In the genomic region with DNA sequence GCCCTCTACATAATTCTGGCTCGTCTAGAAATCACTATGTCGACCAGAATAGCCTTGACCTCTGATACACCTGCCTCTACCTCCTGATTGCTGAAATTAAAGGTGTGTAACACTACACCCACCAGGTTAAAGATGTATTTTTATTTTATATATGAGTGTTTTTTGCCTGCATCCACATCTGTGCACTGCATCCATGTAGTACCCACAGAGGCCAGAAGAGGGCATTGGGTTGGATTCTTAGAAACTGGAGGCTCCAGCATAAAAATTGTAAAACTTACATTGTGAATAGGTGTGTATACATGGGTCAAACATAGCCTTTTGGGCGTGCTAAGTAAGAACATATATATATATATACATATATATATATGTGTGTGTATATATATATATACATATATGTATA, we compare ENCODE assay signal across 10 mouse cellular contexts. TPM values are rescaled to one million over a fixed set of nuclear protein-coding genes. Genes with fewer than 3 reads are reported as not detected.
DNase-seq lines count a peak whose midpoint lies in the region; ATAC-seq lines count a peak whose summit lies in the region.
"Had no signal": no experiment of that assay in that cellular context is flagged by ENCODE, and none has a peak within 500 bp of the region (broad histone marks: within the 10 kb centered on the region; RNA-seq: fewer than 3 reads in every experiment).

No protein-coding gene starts in this region.

- peak; percentile 48 for DNase-seq in hindbrain, embryonic 14.5 days (ENCODE audit: low spot score)
- no peak for DNase-seq in hindbrain, embryonic 10.5 days (ENCODE audit: low spot score)
- DNase-seq in midbrain, embryonic 11.5 days (ENCODE audit: low spot score, missing footprints) = peak; percentile 76
- DNase-seq in ZHBTc4 (ENCODE audit: low read depth, low spot score) = peak; percentile 53
- DNase-seq in cerebellum, adult 11 months = no peak

- no peak for ATAC-seq in hindbrain, embryonic 14.5 days (ENCODE audit: low FRiP score)
- no peak for ATAC-seq in midbrain, embryonic 11.5 days (ENCODE audit: low FRiP score)
- ATAC-seq in midbrain, embryonic 16.5 days = no peak
- peak; percentile 57; the same call in 1 of the 2 replicates for ATAC-seq in megakaryocyte progenitor cell, adult 5-6 weeks (replicated peaks; ENCODE audit: poor library complexity)

- H3K27me3 ChIP-seq in hindbrain, embryonic 14.5 days (ENCODE audit: control insufficient read depth, insufficient read depth, low read length) = no peaks in the 10 kb centered on the region
- H3K27me3 ChIP-seq in hindbrain, embryonic 10.5 days (ENCODE audit: insufficient read depth, poor library complexity, severe bottlenecking) = no peaks in the 10 kb centered on the region
- no peaks in the 10 kb centered on the region for H3K27me3 ChIP-seq in midbrain, embryonic 11.5 days (ENCODE audit: control insufficient read depth, insufficient read depth, low read length)
- H3K27me3 ChIP-seq in midbrain, embryonic 16.5 days (ENCODE audit: control insufficient read depth, insufficient read depth, low read depth, low read length) = no peaks in the 10 kb centered on the region
- H3K27me3 ChIP-seq: limb, embryonic 12.5 days had no signal

- H3K9me3 ChIP-seq in hindbrain, embryonic 14.5 days (ENCODE audit: control insufficient read depth, low read length) = no peaks in the 10 kb centered on the region
- H3K9me3 ChIP-seq in hindbrain, embryonic 10.5 days = no peaks in the 10 kb centered on the region
- H3K9me3 ChIP-seq in midbrain, embryonic 11.5 days (ENCODE audit: control insufficient read depth, low read length) = no peaks in the 10 kb centered on the region
- no peaks in the 10 kb centered on the region for H3K9me3 ChIP-seq in midbrain, embryonic 16.5 days (replicated peaks; ENCODE audit: control insufficient read depth, low read length, poor library complexity, severe bottlenecking)
- H3K9me3 ChIP-seq: limb, embryonic 12.5 days had no signal

- no peaks in the 10 kb centered on the region for H3K4me1 ChIP-seq in hindbrain, embryonic 14.5 days (replicated peaks; ENCODE audit: control insufficient read depth, insufficient read depth, low read length)
- no peaks in the 10 kb centered on the region for H3K4me1 ChIP-seq in hindbrain, embryonic 10.5 days (replicated peaks)
- H3K4me1 ChIP-seq in midbrain, embryonic 11.5 days (ENCODE audit: control insufficient read depth, insufficient read depth, low read length) = no peaks in the 10 kb centered on the region
- H3K4me1 ChIP-seq in midbrain, embryonic 16.5 days (ENCODE audit: control insufficient read depth, insufficient read depth, low read length) = no peaks in the 10 kb centered on the region

- no peak overlapping the region for H3K4me3 ChIP-seq in hindbrain, embryonic 14.5 days (replicated peaks; ENCODE audit: low read length)
- H3K4me3 ChIP-seq in hindbrain, embryonic 10.5 days = no peak overlapping the region
- H3K4me3 ChIP-seq in midbrain, embryonic 11.5 days (ENCODE audit: low read depth, low read length) = no peak overlapping the region
- no peak overlapping the region for H3K4me3 ChIP-seq in midbrain, embryonic 16.5 days (ENCODE audit: low read depth, low read length)
- H3K4me3 ChIP-seq: limb, embryonic 12.5 days had no signal

- H3K9ac ChIP-seq in hindbrain, embryonic 14.5 days = no peak overlapping the region
- no peak overlapping the region for H3K9ac ChIP-seq in midbrain, embryonic 11.5 days (ENCODE audit: low read length)
- no peak overlapping the region for H3K9ac ChIP-seq in midbrain, embryonic 16.5 days (ENCODE audit: low read depth, low read length)
- H3K9ac ChIP-seq: limb, embryonic 12.5 days had no signal

- no peaks in the 10 kb centered on the region for H3K36me3 ChIP-seq in hindbrain, embryonic 14.5 days (replicated peaks; ENCODE audit: control insufficient read depth, insufficient read depth)
- H3K36me3 ChIP-seq in hindbrain, embryonic 10.5 days = no peaks in the 10 kb centered on the region
- no peaks in the 10 kb centered on the region for H3K36me3 ChIP-seq in midbrain, embryonic 11.5 days (ENCODE audit: control insufficient read depth, insufficient read depth, low read length)
- H3K36me3 ChIP-seq in midbrain, embryonic 16.5 days (ENCODE audit: control insufficient read depth, insufficient read depth, low read length) = no peaks in the 10 kb centered on the region
- H3K36me3 ChIP-seq: limb, embryonic 12.5 days had no signal

- no peak overlapping the region for H3K27ac ChIP-seq in hindbrain, embryonic 14.5 days
- no peak overlapping the region for H3K27ac ChIP-seq in hindbrain, embryonic 10.5 days
- H3K27ac ChIP-seq in midbrain, embryonic 11.5 days (ENCODE audit: low read depth, low read length) = no peak overlapping the region
- H3K27ac ChIP-seq in midbrain, embryonic 16.5 days (ENCODE audit: low read length) = no peak overlapping the region
- H3K27ac ChIP-seq: limb, embryonic 12.5 days had no signal

- WGBS in hindbrain, embryonic 14.5 days = 63% methylated on average over 3 of the region's 3 CpGs
- WGBS in hindbrain, embryonic 10.5 days = 58% methylated on average over 3 of the region's 3 CpGs
- WGBS in midbrain, embryonic 11.5 days = 57% methylated on average over 3 of the region's 3 CpGs
- 56% methylated on average over 3 of the region's 3 CpGs for WGBS in midbrain, embryonic 16.5 days

- H3K4me2 ChIP-seq in hindbrain, embryonic 14.5 days (replicated peaks) = no peak overlapping the region
- no peak overlapping the region for H3K4me2 ChIP-seq in midbrain, embryonic 11.5 days
- H3K4me2 ChIP-seq in midbrain, embryonic 16.5 days (ENCODE audit: low read length) = no peak overlapping the region
- H3K4me2 ChIP-seq: limb, embryonic 12.5 days had no signal

RNA-seq across cellular contexts. Expression of gene Plxnb1, which starts 33.0 kb away (rescaled TPM):
- polyA plus RNA-seq in hindbrain, embryonic 14.5 days (2014; fragmentation: Nextera tagmentation; extraction: Ambion mirVana) = 14.2 and 16.6 TPM in 2 replicates
- 26.8 and 34.4 TPM in 2 replicates for polyA plus RNA-seq in hindbrain, embryonic 10.5 days (2016; fragmentation: Nextera tagmentation; extraction: Ambion mirVana)
- 17.1 and 17.7 TPM in 2 replicates for polyA plus RNA-seq in midbrain, embryonic 11.5 days (2014; fragmentation: Nextera tagmentation; extraction: Ambion mirVana)
- polyA plus RNA-seq in midbrain, embryonic 16.5 days (2015; fragmentation: Nextera tagmentation; extraction: Ambion mirVana) = 17.9 and 19.1 TPM in 2 replicates
- total RNA-seq in megakaryocyte progenitor cell, adult 5-6 weeks (2015) = not detected in 2 replicates
- not detected in 2 replicates for total RNA-seq in megakaryocyte progenitor cell, adult 5-6 weeks (2017)

RNA-seq across cellular contexts. Expression of gene Fbxw21, which starts 33.6 kb away (rescaled TPM):
- polyA plus RNA-seq in hindbrain, embryonic 14.5 days (2014; fragmentation: Nextera tagmentation; extraction: Ambion mirVana) = not detected in 2 replicates
- not detected in 2 replicates for polyA plus RNA-seq in hindbrain, embryonic 10.5 days (2016; fragmentation: Nextera tagmentation; extraction: Ambion mirVana)
- polyA plus RNA-seq in midbrain, embryonic 11.5 days (2014; fragmentation: Nextera tagmentation; extraction: Ambion mirVana) = not detected in 2 replicates
- polyA plus RNA-seq in midbrain, embryonic 16.5 days (2015; fragmentation: Nextera tagmentation; extraction: Ambion mirVana) = not detected in 2 replicates
- not detected in 2 replicates for total RNA-seq in megakaryocyte progenitor cell, adult 5-6 weeks (2015)
- total RNA-seq in megakaryocyte progenitor cell, adult 5-6 weeks (2017) = not detected in 2 replicates
- total RNA-seq: heart, adult 18-20 months had no signal
- polyA plus RNA-seq: limb, embryonic 12.5 days; stomach, embryonic 16.5 days had no signal

RNA-seq across cellular contexts. Expression of gene Tma7, which starts 45.8 kb away (rescaled TPM):
- polyA plus RNA-seq in hindbrain, embryonic 14.5 days (2014; fragmentation: Nextera tagmentation; extraction: Ambion mirVana) = 710 and 800 TPM in 2 replicates
- 758 and 785 TPM in 2 replicates for polyA plus RNA-seq in hindbrain, embryonic 10.5 days (2016; fragmentation: Nextera tagmentation; extraction: Ambion mirVana)
- 819 and 852 TPM in 2 replicates for polyA plus RNA-seq in midbrain, embryonic 11.5 days (2014; fragmentation: Nextera tagmentation; extraction: Ambion mirVana)
- polyA plus RNA-seq in midbrain, embryonic 16.5 days (2015; fragmentation: Nextera tagmentation; extraction: Ambion mirVana) = 674 and 688 TPM in 2 replicates
- 411 and 433 TPM in 2 replicates for total RNA-seq in megakaryocyte progenitor cell, adult 5-6 weeks (2015)
- 121 and 130 TPM in 2 replicates for total RNA-seq in megakaryocyte progenitor cell, adult 5-6 weeks (2017)

RNA-seq across cellular contexts. Expression of gene Ccdc51, which starts 45.9 kb away (rescaled TPM):
- polyA plus RNA-seq in hindbrain, embryonic 14.5 days (2014; fragmentation: Nextera tagmentation; extraction: Ambion mirVana) = 11.2 and 11.3 TPM in 2 replicates
- 14.4 and 16.1 TPM in 2 replicates for polyA plus RNA-seq in hindbrain, embryonic 10.5 days (2016; fragmentation: Nextera tagmentation; extraction: Ambion mirVana)
- 11.4 and 14.2 TPM in 2 replicates for polyA plus RNA-seq in midbrain, embryonic 11.5 days (2014; fragmentation: Nextera tagmentation; extraction: Ambion mirVana)
- polyA plus RNA-seq in midbrain, embryonic 16.5 days (2015; fragmentation: Nextera tagmentation; extraction: Ambion mirVana) = 12.5 and 13.1 TPM in 2 replicates
- total RNA-seq in megakaryocyte progenitor cell, adult 5-6 weeks (2015) = 5.8 and 8.6 TPM in 2 replicates
- 14.6 and 15.2 TPM in 2 replicates for total RNA-seq in megakaryocyte progenitor cell, adult 5-6 weeks (2017)

RNA-seq across cellular contexts. Expression of gene Atrip, which starts 54.3 kb away (rescaled TPM):
- 29.0 and 29.8 TPM in 2 replicates for polyA plus RNA-seq in hindbrain, embryonic 14.5 days (2014; fragmentation: Nextera tagmentation; extraction: Ambion mirVana)
- 30.5 and 32.1 TPM in 2 replicates for polyA plus RNA-seq in hindbrain, embryonic 10.5 days (2016; fragmentation: Nextera tagmentation; extraction: Ambion mirVana)
- polyA plus RNA-seq in midbrain, embryonic 11.5 days (2014; fragmentation: Nextera tagmentation; extraction: Ambion mirVana) = 21.7 and 25.0 TPM in 2 replicates
- polyA plus RNA-seq in midbrain, embryonic 16.5 days (2015; fragmentation: Nextera tagmentation; extraction: Ambion mirVana) = 31.5 and 34.1 TPM in 2 replicates
- total RNA-seq in megakaryocyte progenitor cell, adult 5-6 weeks (2015) = 13.3 and 17.6 TPM in 2 replicates
- 15.3 and 20.1 TPM in 2 replicates for total RNA-seq in megakaryocyte progenitor cell, adult 5-6 weeks (2017)

Comparison
In these comparisons a context has a peak if more than half of its experiments do, and no peak if none do; other contexts are left out.
1. DNase-seq: peak in hindbrain, embryonic 14.5 days (single experiment), midbrain, embryonic 11.5 days (single experiment) and ZHBTc4 (single experiment); none in hindbrain, embryonic 10.5 days (single experiment) and cerebellum, adult 11 months (single experiment).